Mouse (Mus musculus) embryonic facial prominence, embryonic 15.5 days (tissue): Measurements from ENCODE around the gene Fsip1. TPM values are rescaled to one million over a fixed set of nuclear protein-coding genes. Genes with fewer than 3 reads are reported as not detected.

ENCODE experiments used
- ATAC-seq: fragments of 200-750 bp; cut with Nextera tagmentation; 2 replicates; pipeline ENCODE4 v1.8.0; 2017; ENCODE audit warnings: low read depth, moderate TSS enrichment; ENCODE audit not compliant: insufficient number of reproducible peaks, low FRiP score, low TSS enrichment
- H3K27ac ChIP-seq: fragments of 300-500 bp; sonication (generic); replicated peaks from 2 replicates; pipeline ENCODE4 v1.5.1; 2015; ENCODE audit warnings: mild to moderate bottlenecking, inconsistent platforms
- H3K27me3 ChIP-seq: fragments of 300-500 bp; sonication (generic); 2 replicates; pipeline ENCODE4 v1.6.1; 2015; ENCODE audit warnings: inconsistent platforms
- H3K36me3 ChIP-seq: fragments of 300-500 bp; sonication (generic); 2 replicates; pipeline ENCODE4 v1.6.1; 2015; ENCODE audit warnings: mild to moderate bottlenecking, inconsistent platforms
- H3K4me1 ChIP-seq: fragments of 300-500 bp; sonication (generic); 2 replicates; pipeline ENCODE4 v1.6.1; 2015; ENCODE audit warnings: inconsistent platforms
- H3K4me2 ChIP-seq: fragments of 300-500 bp; sonication (generic); replicated peaks from 2 replicates; pipeline ENCODE4 v1.6.1; 2015; ENCODE audit warnings: mild to moderate bottlenecking, inconsistent platforms
- H3K4me3 ChIP-seq: fragments of 300-500 bp; sonication (generic); replicated peaks from 2 replicates; pipeline ENCODE4 v1.5.1; 2015; ENCODE audit warnings: mild to moderate bottlenecking, inconsistent platforms
- H3K9ac ChIP-seq: fragments of 300-500 bp; sonication (generic); 2 replicates; pipeline ENCODE4 v1.6.1; 2015; ENCODE audit warnings: inconsistent platforms
- H3K9me3 ChIP-seq: fragments of 300-500 bp; sonication (generic); replicated peaks from 2 replicates; pipeline ENCODE4 v1.6.1; 2016; ENCODE audit warnings: inconsistent platforms
- WGBS: fragments of 180-500 bp; shearing (Covaris S2); methylation state at CpG from one replicate; pipeline ENCODE4 v1.1.7; 2015; 5-methylcytosine and 5-hydroxymethylcytosine counted together
- microRNA-seq: library from miRNA; unstranded; fragments of <30 nt; microRNA quantifications from one replicate; pipeline ENCODE4, GENCODE M21; 2016; ENCODE audit warnings: borderline number of aligned reads
- polyA plus RNA-seq: library from polyadenylated mRNA; unstranded; fragments of >200 nt; fragmentation: Nextera tagmentation; extraction: Ambion mirVana; gene quantifications from 2 replicates; pipeline ENCODE4 v1.2.1, GENCODE M21; 2015

Fsip1 gene
- polyA plus RNA-seq, 1 experiment from 2014 or later = 2.6 TPM

GRCm38 (mm10) chr2:118085647-118086046 lies 171.1 kb downstream of the Fsip1 start:
- WGBS = 84% methylated on average over 2 of the region's 2 CpGs
- H3K27me3 ChIP-seq = no peaks in the 10 kb centered on the region
- no peak overlapping the region for H3K4me2 ChIP-seq
- no peaks in the 10 kb centered on the region for H3K36me3 ChIP-seq
- no peak overlapping the region for H3K27ac ChIP-seq
- H3K9me3 ChIP-seq = no peaks in the 10 kb centered on the region
- H3K4me1 ChIP-seq = no peaks in the 10 kb centered on the region
- no peak for ATAC-seq
- H3K4me3 ChIP-seq = no peak overlapping the region
- no peak overlapping the region for H3K9ac ChIP-seq

- Histone ChIP-seq H3K36me3 (no peaks in the 10 kb centered on the region), H3K27ac (no peak overlapping the region), H3K4me2 (no peak overlapping the region), H3K9me3 (no peaks in the 10 kb centered on the region), H3K27me3 (no peaks in the 10 kb centered on the region), H3K4me1 (no peaks in the 10 kb centered on the region), H3K4me3 (no peak overlapping the region), H3K9ac (no peak overlapping the region)
- no peak for ATAC-seq
- 50% methylated on average over 3 of the region's 3 CpGs for WGBS
Measured at GRCm38 (mm10) chr2:118084693-118085092, 172.1 kb downstream of the Fsip1 start.

DNA sequence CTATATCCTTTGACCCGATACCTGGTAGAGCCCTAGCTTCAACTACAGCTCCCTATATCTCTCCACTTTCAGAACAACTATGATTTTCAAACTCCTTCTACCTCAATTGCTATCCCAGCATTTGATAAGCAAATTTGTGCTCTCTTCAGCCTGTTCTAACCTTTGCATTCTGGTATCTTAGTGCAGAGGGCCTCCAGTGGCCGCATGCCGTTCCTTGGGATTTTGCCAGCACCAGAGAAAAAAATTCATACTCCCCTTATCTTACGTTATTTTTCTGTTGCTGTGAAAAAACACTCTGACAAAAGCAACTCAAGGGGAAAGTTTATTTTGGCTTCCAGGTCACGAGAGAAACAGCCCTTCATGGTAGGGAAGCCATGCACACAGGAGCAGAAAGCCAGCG lies 173.1 kb downstream of the Fsip1 start:
- 85% methylated on average over 6 of the region's 6 CpGs for WGBS
- no peak overlapping the region for H3K4me3 ChIP-seq
- ATAC-seq = no peak

GRCm38 (mm10) chr2:118081581-118081980 lies 175.2 kb downstream of the Fsip1 start:
- Histone ChIP-seq H3K9ac (no peak overlapping the region), H3K36me3 (no peaks in the 10 kb centered on the region)

More for the DNA sequence above, 173.1 kb downstream of the Fsip1 start:
- Histone ChIP-seq H3K27ac (no peak overlapping the region), H3K27me3 (no peaks in the 10 kb centered on the region), H3K4me2 (no peak overlapping the region), H3K4me1 (no peaks in the 10 kb centered on the region), H3K9me3 (no peaks in the 10 kb centered on the region), H3K9ac (no peak overlapping the region), H3K36me3 (no peaks in the 10 kb centered on the region)

More at GRCm38 (mm10) chr2:118081581-118081980, 175.2 kb downstream of the Fsip1 start:
- Histone ChIP-seq H3K9me3 (no peaks in the 10 kb centered on the region), H3K27me3 (no peaks in the 10 kb centered on the region), H3K27ac (no peak overlapping the region), H3K4me1 (no peaks in the 10 kb centered on the region), H3K4me3 (no peak overlapping the region), H3K4me2 (no peak overlapping the region)
- no peak for ATAC-seq
- 71% methylated on average over 5 of the region's 5 CpGs for WGBS

Small RNAs within 50 kb of the gene (microRNA-seq; reads per million reads assigned to microRNA genes)
- not detected for gene Gm22800

Other genes starting within 250 kb of the Fsip1 start
- 66.6 and 69.1 TPM in 2 replicates for gene Thbs1, start 145.1 kb downstream of the Fsip1 start, polyA plus RNA-seq
- 0.58 and 0.73 TPM in 2 replicates for gene Gpr176, start 116.5 kb upstream of the Fsip1 start, polyA plus RNA-seq
- 9.1 and 9.7 TPM in 2 replicates for gene Eif2ak4, start 131.7 kb upstream of the Fsip1 start, polyA plus RNA-seq
- gene Srp14, start 222.7 kb upstream of the Fsip1 start, polyA plus RNA-seq = 258 and 285 TPM in 2 replicates